Mouse (Mus musculus) liver, postnatal 0 days (tissue): ENCODE measurements around the gene Klra17.

Experiments used
- CTCF ChIP-seq: sonication (generic); IDR thresholded peaks from 2 replicates; pipeline ENCODE4 v1.5.1; 2016; ENCODE audit warnings: antibody characterized with exemption, low read depth
- EP300 ChIP-seq: IDR thresholded peaks from 2 replicates; pipeline ENCODE4 v1.6.1; 2016; ENCODE audit warnings: antibody characterized with exemption, low read depth, mild to moderate bottlenecking

DNA sequence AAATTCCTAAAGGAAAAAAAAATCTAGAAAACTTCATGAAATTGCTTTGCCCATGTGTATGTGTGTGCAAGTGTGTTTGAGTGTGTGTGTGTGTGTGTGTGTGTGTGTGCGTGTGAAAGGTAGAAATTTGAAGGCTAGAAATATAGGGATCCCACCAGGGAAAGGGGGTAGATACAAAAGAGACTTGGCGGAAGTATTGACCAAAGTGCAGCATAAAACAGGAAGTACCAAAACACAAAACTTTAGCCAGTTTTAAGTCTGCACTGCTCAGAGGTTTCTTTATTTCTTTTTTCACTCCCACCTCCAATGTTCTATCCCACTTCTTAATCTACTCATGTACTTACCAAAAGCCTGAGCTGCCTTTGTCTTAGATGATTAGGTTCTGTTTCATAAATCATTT, 6.1 kb upstream of the Klra17 start:
- no peak for TF ChIP-seq CTCF
- no peak for TF ChIP-seq EP300
